Mouse (Mus musculus): ENCODE results near the gene Entpd7.

- TF ChIP-seq POLR2A (IDR thresholded peaks at IDR 0.05; ENCODE audit: borderline replicate concordance, insufficient read depth, low read length): no peak
- no peak for TF ChIP-seq CTCF (IDR thresholded peaks at IDR 0.05; ENCODE audit: borderline replicate concordance, insufficient read depth, low read depth, low read length)
These were observed 22.5 kb downstream of the Entpd7 start for GRCm38 (mm10) chr19:43711971-43712370.
